Mouse (Mus musculus): ENCODE results near the gene Bmi1. TPM values are rescaled to one million over a fixed set of nuclear protein-coding genes. Genes with fewer than 3 reads are reported as not detected.

Bmi1 gene
- polyA plus RNA-seq, 1 experiment from 2014 or later: 4.6 TPM

DNA sequence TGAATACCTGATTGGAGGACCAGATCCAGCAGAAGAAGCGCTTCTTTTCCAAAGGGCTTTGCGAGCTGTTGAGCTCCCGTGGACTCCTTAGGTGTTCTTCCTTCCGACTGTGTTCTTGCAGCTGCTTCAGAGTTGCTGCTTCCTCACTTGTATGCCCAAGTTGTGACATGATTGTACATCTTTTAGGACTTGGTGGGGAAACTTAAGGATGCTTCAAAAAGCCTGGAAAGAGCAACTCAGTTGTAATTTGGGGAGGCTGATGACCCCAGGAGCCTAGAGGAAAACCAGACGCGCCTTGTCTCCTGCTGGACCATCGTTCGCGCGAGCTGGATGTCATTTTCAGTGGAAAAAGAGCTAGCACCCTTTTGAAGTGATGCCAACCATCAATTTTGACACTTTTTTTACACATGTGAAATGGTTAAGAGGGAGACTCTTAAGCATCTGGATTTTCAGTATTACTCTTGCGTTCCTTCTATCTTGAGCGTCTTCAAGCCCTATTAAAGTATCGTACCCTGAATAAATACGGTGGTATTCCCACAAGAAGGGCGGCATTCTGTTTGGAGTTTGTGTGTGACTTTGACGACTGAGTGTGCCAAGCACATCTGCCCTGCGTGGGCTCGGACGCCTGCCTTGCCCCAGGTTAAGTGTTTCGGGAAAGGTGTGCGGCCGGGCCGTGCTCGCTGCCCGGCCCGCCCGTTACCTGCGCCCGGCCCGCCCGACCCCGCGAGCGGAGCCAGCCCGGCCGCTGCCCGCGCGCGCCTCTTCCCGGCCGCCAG, 949 bp upstream of the Bmi1 start:
- ATAC-seq (ENCODE audit: low read depth) (no peak), DNase-seq (no peak)
- Histone ChIP-seq H3K36me3 (no peaks in the 10 kb centered on the region), H3K4me3 (replicated peaks) (peak overlapping the region; percentile 72), H3K27me3 (peaks cover 59% of the 10 kb centered on the region), H3K9me3 (replicated peaks) (no peaks in the 10 kb centered on the region), H3K9ac (peak overlapping the region; percentile 77), H3K4me1 (replicated peaks) (peaks cover 49% of the 10 kb centered on the region), H3K4me2 (peak overlapping the region; percentile 86), H3K27ac (no peak overlapping the region; the same call in 1 of the 2 replicates)
- WGBS (ENCODE audit: insufficient replicate concordance): 15% methylated on average over 34 of the region's 42 CpGs

DNA sequence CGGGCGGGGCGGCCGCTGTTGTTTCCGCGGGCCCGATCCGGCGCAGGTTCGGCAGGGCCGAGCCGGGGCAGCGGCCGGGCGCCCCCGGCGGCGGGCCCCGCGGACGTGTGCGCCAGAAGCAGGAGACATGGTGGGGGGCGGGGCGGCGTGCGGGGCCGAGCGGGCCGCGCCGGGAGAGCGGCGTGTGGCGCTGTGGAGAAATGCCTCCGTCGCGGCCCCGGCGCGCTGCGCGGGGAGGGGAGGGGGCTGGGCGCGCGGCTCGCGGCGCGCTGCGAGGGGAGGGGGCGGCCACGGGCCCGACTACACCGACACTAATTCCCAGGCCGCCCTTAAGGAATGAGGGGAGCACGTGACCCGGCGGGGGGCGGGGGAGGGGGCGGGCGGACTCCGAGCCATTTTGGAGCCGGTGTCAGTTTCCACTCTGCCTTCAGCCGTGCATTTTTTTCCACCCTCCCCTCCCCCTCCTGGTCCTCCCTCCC, 322 bp upstream of the Bmi1 start:
- Histone ChIP-seq H3K36me3 (no peaks in the 10 kb centered on the region), H3K4me2 (peak overlapping the region; percentile 86), H3K27me3 (peaks cover 62% of the 10 kb centered on the region), H3K27ac (peak overlapping the region; percentile 72), H3K9me3 (replicated peaks) (no peaks in the 10 kb centered on the region), H3K4me3 (replicated peaks) (peak overlapping the region; percentile 72), H3K9ac (peak overlapping the region; percentile 77), H3K4me1 (replicated peaks) (peaks cover 53% of the 10 kb centered on the region)
- peak; percentile 62 for ATAC-seq (ENCODE audit: low read depth)
- no peak for DNase-seq
- WGBS (ENCODE audit: insufficient replicate concordance): 0% methylated on average over 12 of the region's 64 CpGs

DNA sequence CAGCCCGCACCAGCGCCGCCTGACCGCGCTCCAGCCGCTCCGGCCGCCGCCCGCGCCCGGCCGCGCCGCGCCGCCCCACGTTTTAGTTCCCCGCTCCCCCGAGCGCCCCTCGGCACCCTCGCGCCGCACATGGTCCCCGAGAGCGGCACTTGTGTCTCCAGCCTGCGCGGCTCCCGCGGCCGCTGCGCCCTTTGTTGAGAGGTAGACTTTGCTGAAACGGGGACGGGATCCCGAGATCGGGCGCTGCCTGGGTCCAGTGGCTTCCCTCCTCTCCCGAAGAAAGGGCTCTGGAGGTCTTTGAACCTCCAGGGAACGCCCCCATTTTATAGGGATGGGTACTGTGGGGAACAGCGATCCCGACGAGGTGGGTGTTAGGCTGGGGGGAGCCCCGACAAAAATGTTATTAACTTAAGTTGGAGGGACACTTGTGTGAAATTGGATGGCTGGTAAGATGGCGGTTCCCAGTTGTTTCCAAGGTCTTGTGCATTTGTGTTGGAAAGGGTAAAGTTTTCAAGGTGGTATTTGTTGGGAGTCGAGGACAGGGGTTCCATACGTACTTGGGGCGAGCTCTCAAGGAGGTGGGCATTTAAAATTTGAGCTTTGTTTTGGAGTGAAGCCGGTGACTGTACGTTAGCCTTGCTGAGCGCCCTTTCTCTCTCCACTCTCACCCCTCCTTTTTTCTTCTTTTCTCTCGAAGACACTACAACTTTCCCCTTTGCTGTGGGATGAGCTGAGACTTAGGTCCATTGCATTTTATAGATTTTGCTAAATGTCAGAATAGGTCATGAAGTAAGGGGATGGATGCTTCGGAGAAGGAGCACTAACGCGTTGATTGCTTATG, 1.0 kb downstream of the Bmi1 start:
- ATAC-seq (ENCODE audit: low read depth) (no peak), DNase-seq (no peak)

DNA sequence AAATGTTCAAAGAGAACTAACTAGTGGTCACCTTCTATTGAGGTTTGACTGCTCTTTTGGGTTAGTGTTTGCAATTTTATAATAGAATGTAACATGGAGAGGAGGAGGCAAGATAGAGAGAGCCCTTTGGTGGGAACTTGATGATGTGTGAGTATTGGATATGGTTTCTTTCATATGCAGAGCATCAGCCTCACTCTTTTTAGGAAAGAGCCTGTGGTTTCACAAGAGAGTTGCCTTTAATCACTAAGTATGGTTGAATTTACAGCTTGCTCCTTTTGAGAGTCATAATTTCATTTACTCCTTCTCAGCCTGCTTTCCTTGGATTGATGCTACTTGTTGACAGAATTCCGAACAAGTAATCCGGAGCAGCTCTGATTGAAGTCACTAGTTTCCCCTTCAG, 2.9 kb downstream of the Bmi1 start:
- ATAC-seq (ENCODE audit: low read depth): no peak
- H3K9ac ChIP-seq: no peak overlapping the region
- no peak for DNase-seq
- H3K4me2 ChIP-seq: no peak overlapping the region
- H3K4me1 ChIP-seq (replicated peaks): peaks cover 33% of the 10 kb centered on the region
- 54% methylated on average over 2 of the region's 2 CpGs for WGBS (ENCODE audit: insufficient replicate concordance)
- no peaks in the 10 kb centered on the region for H3K9me3 ChIP-seq (replicated peaks)
- H3K27me3 ChIP-seq: peaks cover 73% of the 10 kb centered on the region
- no peaks in the 10 kb centered on the region for H3K36me3 ChIP-seq
- H3K27ac ChIP-seq: no peak overlapping the region
- H3K4me3 ChIP-seq (replicated peaks): no peak overlapping the region

More for the DNA sequence above, 1.0 kb downstream of the Bmi1 start:
- Histone ChIP-seq H3K36me3 (no peaks in the 10 kb centered on the region), H3K9ac (peak overlapping the region; percentile 77), H3K27ac (no peak overlapping the region), H3K9me3 (replicated peaks) (no peaks in the 10 kb centered on the region), H3K4me3 (replicated peaks) (peak overlapping the region; percentile 72), H3K4me1 (replicated peaks) (peaks cover 46% of the 10 kb centered on the region), H3K27me3 (peaks cover 70% of the 10 kb centered on the region), H3K4me2 (peak overlapping the region; percentile 86)
- WGBS (ENCODE audit: insufficient replicate concordance): under 1% methylated on average over 53 of the region's 55 CpGs

DNA sequence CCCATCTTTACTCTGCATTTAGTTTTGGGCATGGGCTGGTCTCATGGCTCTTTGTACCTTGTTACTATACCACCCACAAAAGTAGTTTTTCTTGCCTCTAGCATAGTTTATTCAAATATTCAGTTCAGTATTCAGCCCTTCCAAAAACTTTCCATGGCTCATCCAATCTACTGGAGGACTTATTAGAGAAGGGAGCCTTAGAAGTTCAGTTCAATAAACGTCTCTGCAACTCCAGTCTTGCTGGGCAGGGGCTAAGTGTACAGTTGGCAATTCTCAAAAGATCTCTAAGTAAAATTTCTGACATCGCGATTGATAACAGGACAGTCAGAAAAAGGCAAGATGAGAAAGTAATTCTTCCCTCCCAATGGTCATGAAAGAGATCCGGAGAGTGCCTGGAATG, 3.7 kb downstream of the Bmi1 start:
- Histone ChIP-seq H3K4me3 (replicated peaks) (peak overlapping the region; percentile 43), H3K4me2 (peak overlapping the region; percentile 60), H3K36me3 (no peaks in the 10 kb centered on the region), H3K27me3 (peaks cover 72% of the 10 kb centered on the region), H3K9ac (0 out of 2 replicates have a peak overlapping the region, but pooled peaks have one; percentile 6), H3K4me1 (replicated peaks) (peaks cover 33% of the 10 kb centered on the region), H3K9me3 (replicated peaks) (no peaks in the 10 kb centered on the region), H3K27ac (no peak overlapping the region)
- 1% methylated on average over 4 of the region's 4 CpGs for WGBS (ENCODE audit: insufficient replicate concordance)
- no peak for ATAC-seq (ENCODE audit: low read depth)
- DNase-seq: no peak

DNA sequence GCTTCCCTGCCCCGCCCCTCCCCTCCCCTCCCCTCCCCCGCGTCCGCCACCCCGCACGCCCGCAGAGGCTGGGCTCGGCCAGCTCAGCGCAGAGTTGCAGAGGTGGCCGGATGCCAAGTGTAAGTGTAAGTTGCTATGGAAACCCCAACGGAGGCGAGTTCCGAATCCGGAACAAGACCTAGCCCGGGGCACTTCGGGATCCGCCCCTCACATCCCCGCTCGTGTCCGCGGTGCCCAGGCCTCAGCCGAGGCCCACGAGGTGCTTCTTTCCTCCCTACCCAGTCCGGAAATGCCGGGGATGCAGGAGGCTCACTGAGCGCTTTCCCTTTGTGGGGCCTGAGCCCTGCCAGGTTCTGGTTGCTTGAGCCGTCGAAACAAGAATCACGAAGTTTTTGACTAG, 4.1 kb downstream of the Bmi1 start:
- Histone ChIP-seq H3K27ac (no peak overlapping the region), H3K4me1 (replicated peaks) (peaks cover 28% of the 10 kb centered on the region), H3K4me2 (peak overlapping the region; percentile 60), H3K27me3 (peaks cover 70% of the 10 kb centered on the region), H3K4me3 (replicated peaks) (peak overlapping the region; percentile 43), H3K9me3 (replicated peaks) (no peaks in the 10 kb centered on the region), H3K9ac (0 out of 2 replicates have a peak overlapping the region, but pooled peaks have one; percentile 6), H3K36me3 (no peaks in the 10 kb centered on the region)
- 3% methylated on average over 22 of the region's 29 CpGs for WGBS (ENCODE audit: insufficient replicate concordance)
- no peak for DNase-seq
- no peak for ATAC-seq (ENCODE audit: low read depth)

DNA sequence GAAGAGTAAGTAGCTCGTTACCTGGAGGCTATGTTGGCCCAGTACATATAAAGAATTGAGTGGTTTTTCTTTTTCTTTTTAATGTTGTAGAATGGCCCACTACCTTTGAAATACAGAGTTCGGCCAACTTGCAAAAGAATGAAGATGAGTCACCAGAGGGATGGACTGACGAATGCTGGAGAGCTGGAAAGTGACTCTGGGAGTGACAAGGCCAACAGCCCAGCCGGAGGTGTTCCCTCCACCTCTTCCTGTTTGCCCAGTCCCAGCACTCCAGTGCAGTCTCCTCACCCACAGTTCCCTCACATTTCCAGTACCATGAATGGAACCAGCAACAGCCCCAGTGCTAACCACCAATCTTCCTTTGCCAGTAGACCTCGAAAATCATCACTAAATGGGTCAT, 7.2 kb downstream of the Bmi1 start:
- Histone ChIP-seq H3K27me3 (peaks cover 72% of the 10 kb centered on the region), H3K9ac (no peak overlapping the region), H3K4me1 (replicated peaks) (peaks cover 19% of the 10 kb centered on the region), H3K27ac (no peak overlapping the region), H3K4me2 (no peak overlapping the region), H3K9me3 (replicated peaks) (no peaks in the 10 kb centered on the region), H3K36me3 (no peaks in the 10 kb centered on the region), H3K4me3 (replicated peaks) (no peak overlapping the region)
- DNase-seq: no peak
- 67% methylated on average over 5 of the region's 5 CpGs for WGBS (ENCODE audit: insufficient replicate concordance)
- no peak for ATAC-seq (ENCODE audit: low read depth)

DNA sequence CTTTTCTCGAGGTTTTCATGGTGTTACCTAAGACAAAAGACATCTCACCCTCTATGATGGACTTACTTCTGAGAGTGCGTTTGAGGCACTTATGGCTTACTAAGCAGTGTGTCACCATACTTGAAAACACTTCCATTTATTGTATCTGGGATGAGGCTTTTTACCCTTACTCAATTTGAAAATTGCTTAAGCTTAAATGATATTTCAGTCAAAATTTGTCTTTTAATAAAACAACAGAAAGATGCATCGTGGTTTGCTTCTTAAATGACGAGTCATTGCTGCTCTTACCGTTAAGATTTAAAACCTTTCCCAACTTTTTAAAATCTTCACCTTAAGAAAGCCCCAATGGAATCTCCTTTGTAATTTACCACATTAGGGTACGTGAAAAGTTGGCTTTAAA, 9.6 kb downstream of the Bmi1 start:
- Histone ChIP-seq H3K27me3 (peaks cover 72% of the 10 kb centered on the region), H3K4me3 (replicated peaks) (no peak overlapping the region), H3K9ac (no peak overlapping the region), H3K27ac (no peak overlapping the region), H3K4me1 (replicated peaks) (peaks cover 22% of the 10 kb centered on the region), H3K4me2 (no peak overlapping the region), H3K36me3 (no peaks in the 10 kb centered on the region), H3K9me3 (replicated peaks) (no peaks in the 10 kb centered on the region)
- DNase-seq: no peak
- no peak for ATAC-seq (ENCODE audit: low read depth)
- 39% methylated on average over 6 of the region's 6 CpGs for WGBS (ENCODE audit: insufficient replicate concordance)

DNA sequence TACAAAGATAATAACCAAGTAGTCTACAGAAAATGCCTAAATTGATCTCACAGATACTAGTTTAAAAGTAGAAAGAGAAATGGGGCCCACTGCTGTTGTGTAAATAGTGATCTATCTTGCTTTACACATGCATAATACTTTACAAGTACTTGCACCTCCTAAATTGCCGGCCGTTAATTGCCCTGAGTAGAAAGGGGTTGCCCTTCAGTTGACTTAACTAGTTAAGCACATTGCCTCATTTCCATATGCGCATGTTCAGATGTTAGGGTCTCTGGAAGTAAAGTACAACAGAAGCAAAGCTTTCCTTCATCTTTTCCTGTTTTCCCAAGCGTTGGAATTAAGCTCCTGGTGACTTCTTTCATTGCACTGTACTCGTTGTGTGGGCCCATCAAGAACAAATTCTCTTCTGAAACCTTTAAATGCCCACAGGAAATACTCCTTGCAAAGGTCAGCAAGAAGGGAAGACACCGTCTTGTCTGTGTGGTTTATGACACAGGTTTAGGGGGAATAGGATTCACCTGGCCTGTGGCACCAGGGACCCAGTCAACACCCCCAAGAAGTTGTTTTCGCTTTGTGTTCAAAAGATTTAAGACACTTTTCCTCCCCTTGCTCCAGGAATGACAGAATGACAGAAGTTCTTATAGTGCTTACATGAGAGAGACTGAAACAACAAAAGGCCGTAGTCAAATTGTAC, 10.2 kb downstream of the Bmi1 start:
- peaks cover 71% of the 10 kb centered on the region for H3K27me3 ChIP-seq
- DNase-seq: no peak
- 22% methylated on average over 8 of the region's 8 CpGs for WGBS (ENCODE audit: insufficient replicate concordance)
- H3K4me3 ChIP-seq (replicated peaks): no peak overlapping the region
- H3K9ac ChIP-seq: no peak overlapping the region
- ATAC-seq (ENCODE audit: low read depth): no peak
- no peak overlapping the region for H3K4me2 ChIP-seq
- H3K9me3 ChIP-seq (replicated peaks): no peaks in the 10 kb centered on the region
- H3K27ac ChIP-seq: no peak overlapping the region
- no peaks in the 10 kb centered on the region for H3K36me3 ChIP-seq
- peaks cover 22% of the 10 kb centered on the region for H3K4me1 ChIP-seq (replicated peaks)

DNA sequence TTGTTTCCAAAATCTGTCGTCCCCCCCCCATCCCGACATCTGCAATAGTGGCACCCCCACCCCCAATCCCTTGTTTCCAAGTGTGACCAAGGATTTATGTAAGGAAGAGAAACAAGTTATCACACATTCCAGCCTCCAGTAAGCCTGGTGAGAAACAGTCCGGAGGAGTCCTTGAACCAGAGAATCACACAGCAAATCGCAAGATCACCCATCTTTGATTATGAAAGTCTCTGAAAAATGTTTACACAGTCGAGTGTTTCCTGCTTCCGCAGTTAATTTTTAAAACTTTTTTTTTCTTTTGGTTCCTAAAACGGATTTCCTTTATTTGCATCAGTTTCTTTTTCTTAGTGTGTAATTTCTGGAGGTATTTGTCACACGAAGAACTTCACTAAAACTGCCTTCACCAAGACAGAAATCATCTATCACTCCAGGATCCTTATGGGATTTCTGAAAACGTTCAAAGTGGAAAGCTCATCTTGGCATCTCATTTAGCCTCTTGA, 10.9 kb downstream of the Bmi1 start:
- no peak overlapping the region for H3K9ac ChIP-seq
- no peaks in the 10 kb centered on the region for H3K36me3 ChIP-seq
- no peak overlapping the region for H3K4me3 ChIP-seq (replicated peaks)
- DNase-seq (no peak), ATAC-seq (ENCODE audit: low read depth) (no peak)
- peaks cover 22% of the 10 kb centered on the region for H3K4me1 ChIP-seq (replicated peaks)
- peaks cover 72% of the 10 kb centered on the region for H3K27me3 ChIP-seq
- WGBS (ENCODE audit: insufficient replicate concordance): 5% methylated on average over 9 of the region's 9 CpGs
- no peak overlapping the region for H3K27ac ChIP-seq
- no peaks in the 10 kb centered on the region for H3K9me3 ChIP-seq (replicated peaks)
- H3K4me2 ChIP-seq: no peak overlapping the region

DNA sequence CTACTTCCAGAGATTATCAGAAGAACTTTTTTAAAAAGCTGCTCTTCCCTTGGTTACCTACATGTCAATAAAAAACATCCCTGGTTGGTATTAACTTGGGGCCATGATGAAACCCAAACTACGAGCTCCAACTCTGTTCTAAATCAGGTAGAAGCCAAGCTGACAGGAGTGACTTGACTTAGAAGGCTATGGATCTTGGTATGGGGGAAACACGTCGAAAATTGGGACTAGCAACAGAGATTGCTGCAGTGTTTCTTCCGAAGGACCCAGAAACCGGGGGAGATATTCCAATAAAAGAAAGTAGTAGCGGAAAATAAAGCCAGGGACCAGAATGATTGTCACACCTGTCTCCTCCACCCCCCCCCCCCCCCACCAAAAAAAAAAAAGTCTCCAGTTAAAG, 11.5 kb downstream of the Bmi1 start:
- H3K4me1 ChIP-seq (replicated peaks): peaks cover 22% of the 10 kb centered on the region
- 11% methylated on average over 6 of the region's 6 CpGs for WGBS (ENCODE audit: insufficient replicate concordance)
- H3K27ac ChIP-seq: no peak overlapping the region
- ATAC-seq (ENCODE audit: low read depth) (no peak), DNase-seq (no peak)
- peak overlapping the region; percentile 62; the same call in 1 of the 2 replicates for H3K4me2 ChIP-seq
- H3K9me3 ChIP-seq (replicated peaks): no peaks in the 10 kb centered on the region
- H3K27me3 ChIP-seq: peaks cover 78% of the 10 kb centered on the region
- H3K36me3 ChIP-seq: no peaks in the 10 kb centered on the region
- H3K9ac ChIP-seq: no peak overlapping the region
- H3K4me3 ChIP-seq (replicated peaks): peak overlapping the region; percentile 53

Measured in liver, embryonic 13.5 days (tissue).